Mouse (Mus musculus) Patski (cell line): ENCODE data around the gene Palm. TPM values are rescaled to one million over a fixed set of nuclear protein-coding genes. Genes with fewer than 3 reads are reported as not detected.
A peak's percentile ranks its signal among the peaks of the same experiment; 100 is the strongest.

ENCODE experiments used
- ATAC-seq: fragments of 100-300 bp; one replicate; pipeline ENCODE4 v1.8.0; 2021
- CTCF ChIA-PET: fragments of 350-600 bp; sonication (Branson Sonifier 250); formaldehyde crosslinking; loops from one replicate; lab custom pipeline; 2022; ENCODE audit warnings: inconsistent platforms; lab: Charles Lee
- POLR2A ChIA-PET: fragments of 350-600 bp; sonication (Branson Sonifier 250); formaldehyde crosslinking; loops from one replicate; lab custom pipeline; 2022; ENCODE audit warnings: antibody characterized with exemption, inconsistent platforms; lab: Charles Lee
- DNase-seq: peaks from one replicate; pipeline ENCODE4 v3.0.0-alpha.2; 2011; ENCODE audit warnings: low read depth, low spot score
- H3K27me3 ChIP-seq: fragments of 371-371 bp; one replicate; pipeline ENCODE4 v1.5.1; 2021
- CTCF ChIP-seq: fragments of 100-300 bp; IDR thresholded peaks from one replicate; pipeline ENCODE4 v1.5.1; 2021
- in situ Hi-C: fragments of 300-500 bp; cut with MboI; formaldehyde crosslinking; loops from 3 replicates; pipeline ENCODE4 v1.11.1; 2018; ENCODE audit warnings: low pct_unique_long_range_greater_than_20kb, mixed read lengths
- polyA plus RNA-seq: library from polyadenylated mRNA; unstranded; gene quantifications from one replicate; pipeline ENCODE4 v1.2.3, GENCODE M21; 2021

Palm gene
- polyA plus RNA-seq, 1 experiment from 2014 or later = 141 TPM

GRCm38 (mm10) chr10:79807826-79808225 is 14.5 kb downstream of the Palm start:
- POLR2A ChIA-PET = no interaction called here
- in situ Hi-C loops = no loop called here
- CTCF ChIA-PET = interaction anchor here (1.0 kb wide), 1 partner anchor 19 kb away, joined by 5 read pairs; no protein-coding TSS in a partner anchor
- no peaks in the 10 kb centered on the region for H3K27me3 ChIP-seq
- DNase-seq (no peak), ATAC-seq (no peak)
- no peak for TF ChIP-seq CTCF

DNA sequence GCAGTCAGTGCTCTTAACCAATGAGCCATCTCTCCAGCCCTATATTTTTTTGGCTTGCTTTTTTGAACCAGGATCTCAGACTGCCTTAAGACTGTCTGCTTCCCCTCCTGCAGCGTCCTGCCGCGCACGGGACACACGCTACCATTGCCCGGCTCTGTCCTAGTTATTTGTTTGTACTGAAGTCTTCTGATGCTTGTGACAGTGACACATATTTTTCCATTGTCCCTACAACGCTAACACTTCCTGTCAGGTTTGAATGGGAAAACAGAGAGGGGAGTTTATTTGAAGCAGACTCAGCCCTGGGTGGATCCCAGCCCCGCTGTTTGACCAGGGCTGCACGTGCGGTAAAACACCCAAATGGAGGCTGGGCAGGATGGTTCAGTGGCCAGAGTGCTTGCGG is 15.4 kb downstream of the Palm start:
- in situ Hi-C loops = no loop called here

DNA sequence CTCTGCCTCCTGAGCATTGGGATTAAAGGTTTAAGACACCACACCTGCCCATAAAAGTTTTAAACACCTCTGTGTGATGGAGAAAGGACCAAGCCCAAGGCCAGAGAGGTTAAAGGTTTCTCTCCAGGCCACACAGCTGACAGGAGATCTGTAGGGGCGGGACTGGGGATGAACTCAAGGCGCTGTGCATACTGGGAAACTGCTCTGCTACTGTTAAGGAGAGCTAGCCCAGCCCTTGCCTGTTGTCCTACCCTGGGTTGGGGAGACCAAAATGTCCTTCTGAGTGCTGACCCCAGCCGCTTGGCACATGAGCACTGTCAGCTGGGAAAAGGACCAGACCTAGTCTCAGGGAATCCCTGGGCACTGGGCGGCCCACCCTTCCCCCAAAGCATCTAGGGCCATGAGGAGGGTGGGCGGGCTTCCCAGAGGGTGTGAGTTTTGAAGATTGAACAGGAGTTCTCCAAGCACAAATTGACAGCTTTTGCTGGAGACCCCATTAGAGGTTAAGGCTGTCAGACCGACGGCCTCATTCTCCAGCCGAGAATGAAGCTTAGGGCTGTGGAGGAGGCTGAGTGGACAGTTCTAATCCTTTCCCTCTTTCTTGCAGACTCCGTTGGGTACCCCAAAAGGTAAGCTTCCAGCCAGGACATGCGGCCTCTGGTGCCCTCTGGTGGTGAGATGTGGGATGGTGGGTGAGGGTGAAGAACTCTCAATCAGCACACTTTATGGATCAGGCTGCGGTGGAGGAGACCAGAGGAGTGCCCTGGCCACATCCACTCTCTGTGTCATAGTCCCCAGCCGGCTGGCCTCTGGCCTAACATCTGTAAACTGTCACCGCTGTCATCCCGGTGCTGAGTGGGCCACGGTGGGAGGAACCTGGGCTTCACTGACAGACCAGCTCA is 18.6 kb downstream of the Palm start:
- in situ Hi-C loops = no loop called here
- ATAC-seq (no peak), DNase-seq (no peak)
- no peaks in the 10 kb centered on the region for H3K27me3 ChIP-seq
- TF ChIP-seq CTCF = no peak
- CTCF ChIA-PET = interaction anchor here (1.0 to 3.0 kb wide), 9 partner anchors 9 to 102 kb away, joined by 3 to 24 read pairs (median 7); partner anchors contain the start of gene Palm
- POLR2A ChIA-PET = interaction anchor here (0.8 to 2.3 kb wide), 6 partner anchors 9 to 23 kb away, joined by 3 to 12 read pairs (median 4); partner anchors contain the start of genes Palm and Prss57

More for the DNA sequence above, 15.4 kb downstream of the Palm start:
- ATAC-seq (no peak), DNase-seq (no peak)
- ChIA-PET POLR2A (no interaction called here), CTCF (interaction anchor here (1.0 kb wide), 1 partner anchor 20 kb away, joined by 5 read pairs; no protein-coding TSS in a partner anchor)
- TF ChIP-seq CTCF = no peak
- H3K27me3 ChIP-seq = no peaks in the 10 kb centered on the region

DNA sequence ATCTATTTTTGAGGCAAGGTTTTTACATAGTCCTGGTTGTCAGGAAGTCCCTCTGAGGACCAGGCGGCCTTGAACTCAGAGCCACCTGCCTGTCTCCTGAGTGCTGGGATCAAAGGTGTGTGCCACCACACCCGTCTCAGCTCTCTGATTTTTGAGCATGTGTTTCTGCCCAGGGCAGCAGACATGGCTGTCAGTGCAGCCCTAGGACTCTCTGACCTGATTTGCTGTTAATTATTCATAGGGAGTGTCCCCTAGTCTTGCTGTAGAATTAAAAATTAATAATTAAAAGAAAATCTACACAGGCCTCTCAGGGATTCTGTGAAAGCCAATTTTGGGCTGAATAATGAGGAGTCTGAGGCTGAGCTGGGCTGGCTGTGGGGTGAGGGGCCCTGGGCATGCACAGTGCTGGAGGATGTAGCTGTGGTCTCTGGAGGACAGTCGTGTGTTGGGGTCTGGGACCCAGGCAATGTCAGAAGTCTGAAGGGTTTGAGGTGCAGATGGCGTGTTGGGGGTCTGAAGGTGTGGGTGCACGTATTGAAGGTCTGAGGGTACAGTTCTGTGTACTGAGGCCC is 21.0 kb downstream of the Palm start:
- ATAC-seq = peak; percentile 33
- DNase-seq = no peak
- H3K27me3 ChIP-seq = no peaks in the 10 kb centered on the region
- in situ Hi-C loops = no loop called here
- TF ChIP-seq CTCF = no peak
- CTCF ChIA-PET = interaction anchor here (3.0 kb wide), 1 partner anchor 21 kb away, joined by 24 read pairs; the partner anchor contains the start of gene Palm
- POLR2A ChIA-PET = interaction anchor here (0.6 to 0.7 kb wide), 3 partner anchors 12 to 104 kb away, joined by 3 read pairs; no protein-coding TSS in a partner anchor

DNA sequence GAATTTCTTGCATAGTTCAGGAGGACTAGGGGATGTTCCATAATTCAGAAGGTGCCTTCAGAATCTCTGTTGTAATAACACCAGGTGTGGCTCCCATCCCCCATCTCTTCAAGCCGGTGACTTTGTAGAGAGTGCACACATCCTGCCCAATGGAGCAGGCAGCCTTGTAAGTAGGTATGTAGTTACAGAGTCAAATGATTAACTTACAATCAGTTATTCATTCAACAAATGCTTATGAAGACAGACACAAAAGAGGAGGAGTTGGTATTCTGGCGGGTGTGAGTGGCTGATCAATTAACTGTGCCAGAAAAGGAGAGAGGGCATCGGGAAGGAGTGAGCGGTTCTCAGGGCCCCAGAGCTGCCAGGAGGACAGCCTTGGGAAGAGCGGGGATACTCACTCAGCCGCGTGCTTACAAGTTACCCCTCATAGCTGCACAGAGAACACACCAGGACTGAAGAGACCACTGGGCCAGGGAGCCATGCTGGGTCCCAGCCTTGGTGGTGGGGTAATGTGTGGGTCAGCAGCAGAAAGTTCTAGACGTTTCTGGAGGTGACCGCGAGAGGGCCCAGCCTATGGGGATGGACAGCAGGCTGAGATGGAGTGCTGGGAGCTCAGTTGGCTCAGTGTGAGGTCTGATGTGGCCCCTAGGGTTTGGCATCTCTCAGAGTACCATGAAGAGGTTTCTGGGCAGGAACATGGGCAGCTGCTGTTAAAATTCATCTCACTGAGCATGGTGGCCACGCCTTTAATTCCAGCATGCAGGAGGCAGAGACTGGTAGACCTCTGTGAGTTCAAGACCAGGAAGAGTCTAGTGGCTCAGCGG is 22.5 kb downstream of the Palm start:
- ATAC-seq = peak; percentile 31
- ChIA-PET POLR2A (interaction anchor here (1.1 kb wide), 1 partner anchor 22 kb away, joined by 3 read pairs; no protein-coding TSS in a partner anchor), CTCF (interaction anchor here (0.7 to 2.0 kb wide), 6 partner anchors 9 to 47 kb away, joined by 3 to 9 read pairs (median 3); no protein-coding TSS in a partner anchor)
- DNase-seq = no peak
- in situ Hi-C loops = no loop called here
- no peak for TF ChIP-seq CTCF
- no peaks in the 10 kb centered on the region for H3K27me3 ChIP-seq

DNA sequence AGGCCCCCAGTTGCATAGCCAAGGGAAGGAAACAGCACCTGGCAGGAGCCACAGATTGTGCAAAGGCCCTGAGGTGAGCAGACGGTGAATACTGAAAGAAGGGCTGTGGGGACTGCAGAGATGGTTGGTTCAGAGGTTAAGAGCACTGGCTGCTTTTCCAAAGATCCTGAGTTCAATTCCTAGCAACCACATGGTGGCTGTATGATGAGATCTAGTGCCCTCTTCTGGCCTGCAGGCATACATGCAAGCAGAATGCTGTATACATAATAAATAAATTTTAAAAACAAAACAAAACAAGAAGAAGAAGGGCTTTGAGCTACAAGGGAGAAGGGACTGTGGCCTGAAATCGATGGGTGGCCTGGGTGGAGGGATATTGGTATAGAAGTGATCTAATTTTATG is 23.7 kb downstream of the Palm start:
- no peak for TF ChIP-seq CTCF
- CTCF ChIA-PET = interaction anchor here (1.9 to 2.0 kb wide), 2 partner anchors 15 to 28 kb away, joined by 9 read pairs; no protein-coding TSS in a partner anchor
- DNase-seq (no peak), ATAC-seq (no peak)
- POLR2A ChIA-PET = no interaction called here
- H3K27me3 ChIP-seq = no peaks in the 10 kb centered on the region
- in situ Hi-C loops = no loop called here

DNA sequence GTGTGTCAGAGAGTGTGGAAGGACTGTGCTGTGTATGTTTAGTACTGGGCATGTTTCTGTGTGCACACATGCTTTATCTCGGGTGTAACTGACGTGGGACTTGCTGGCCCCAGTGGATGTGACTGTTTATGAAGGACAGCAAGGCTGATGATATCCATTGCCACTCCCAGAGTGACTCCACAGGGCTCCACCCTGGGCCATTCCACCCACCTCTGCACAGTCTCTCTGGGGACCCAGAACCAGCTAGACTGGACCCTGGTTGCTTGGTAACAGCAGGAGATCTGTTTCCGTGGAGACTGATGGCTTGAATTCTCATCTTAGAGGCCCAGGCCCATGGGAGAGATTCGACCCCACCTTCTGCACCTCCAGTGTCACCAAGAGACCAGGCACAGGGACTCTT is 24.9 kb downstream of the Palm start:
- ATAC-seq = no peak
- in situ Hi-C loops = no loop called here
- TF ChIP-seq CTCF = no peak
- ChIA-PET POLR2A (no interaction called here), CTCF (no interaction called here)
- DNase-seq = no peak
- H3K27me3 ChIP-seq = no peaks in the 10 kb centered on the region

DNA sequence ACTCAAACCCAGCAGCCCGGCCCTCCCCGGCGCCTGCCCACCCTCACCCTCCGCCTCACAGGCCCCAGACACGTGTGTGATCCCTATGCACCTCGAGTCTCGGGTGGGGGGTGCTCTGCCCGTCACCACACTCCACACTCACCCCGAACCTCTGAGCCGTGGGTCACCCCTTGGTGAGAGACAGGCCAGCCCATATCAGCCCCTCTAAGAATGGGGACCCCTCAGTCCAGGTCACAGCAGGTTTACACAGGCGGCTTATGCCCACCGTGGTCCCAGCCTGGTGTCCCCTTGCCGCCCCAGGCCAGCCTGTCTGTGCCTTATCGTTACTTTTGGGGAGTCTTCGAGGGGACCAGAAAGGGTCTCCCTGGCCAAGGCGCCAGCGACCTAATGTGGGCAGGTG is 26.2 kb downstream of the Palm start:
- no peaks in the 10 kb centered on the region for H3K27me3 ChIP-seq
- no peak for TF ChIP-seq CTCF
- in situ Hi-C loops = no loop called here
- ATAC-seq = no peak
- CTCF ChIA-PET = interaction anchor here (0.9 kb wide), 1 partner anchor 106 kb away, joined by 3 read pairs; no protein-coding TSS in a partner anchor
- POLR2A ChIA-PET = no interaction called here
- DNase-seq = no peak

GRCm38 (mm10) chr10:79820277-79820676 is 26.9 kb downstream of the Palm start:
- in situ Hi-C loops = no loop called here
- POLR2A ChIA-PET = no interaction called here
- ATAC-seq (no peak), DNase-seq (no peak)
- H3K27me3 ChIP-seq = no peaks in the 10 kb centered on the region
- no peak for TF ChIP-seq CTCF
- CTCF ChIA-PET = interaction anchor here (0.9 to 1.1 kb wide), 2 partner anchors 40 to 105 kb away, joined by 3 read pairs; no protein-coding TSS in a partner anchor

DNA sequence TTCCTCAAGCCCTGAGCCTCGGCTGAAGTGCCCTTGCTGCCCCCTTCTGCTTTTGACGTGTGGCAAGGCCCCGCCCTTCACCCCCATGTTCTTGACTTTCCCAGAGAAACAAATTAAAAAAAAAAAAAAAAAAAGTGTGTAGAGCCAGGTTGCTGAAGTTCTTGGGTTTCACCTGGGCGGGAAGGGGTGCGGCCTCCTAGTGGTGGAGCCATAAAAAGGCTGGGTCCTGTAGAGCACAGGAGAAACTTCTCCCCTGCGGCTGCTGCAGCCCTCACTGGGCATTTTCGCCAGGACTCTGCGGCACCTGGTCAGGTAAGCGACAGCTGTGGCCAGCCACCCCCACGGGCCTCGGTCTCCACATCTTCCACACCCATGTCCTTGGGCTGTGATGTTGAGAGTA is 27.4 kb downstream of the Palm start, which contains the start of gene Misp:
TSS of gene Misp (plus strand) at position 208 of the 400 bp plus-strand sequence.
- ATAC-seq (no peak), DNase-seq (no peak)
- in situ Hi-C loops = no loop called here
- no peak for TF ChIP-seq CTCF
- POLR2A ChIA-PET = interaction anchor here (0.6 kb wide), 1 partner anchor 14 kb away, joined by 3 read pairs; no protein-coding TSS in a partner anchor
- CTCF ChIA-PET = interaction anchor here (1.1 kb wide), 1 partner anchor 40 kb away, joined by 3 read pairs; no protein-coding TSS in a partner anchor
- no peaks in the 10 kb centered on the region for H3K27me3 ChIP-seq
